Mouse (Mus musculus) liver, embryonic 11.5 days (tissue): ENCODE measurements at regions not wholly inside any gene's neighbourhood (a gene's known extent, or its start where the extent isn't known, plus 50 kb on each side); places are given as distances from the start of the nearest gene placed in this dataset.
A peak's percentile ranks its signal among the peaks of the same experiment; 100 is the strongest.

Experiments used
- ATAC-seq: fragments of 200-750 bp; cut with Nextera tagmentation; replicated peaks from 2 replicates; pipeline ENCODE4 v1.8.0; 2017; ENCODE audit warnings: moderate number of reproducible peaks, mild to moderate bottlenecking, moderate TSS enrichment, moderate library complexity; ENCODE audit not compliant: low FRiP score
- DNase-seq: peaks from one replicate; pipeline ENCODE4 v3.0.0-alpha.2; 2017; ENCODE audit warnings: low spot score
- H3K27ac ChIP-seq: fragments of 300-500 bp; sonication (generic); 2 replicates; pipeline ENCODE4 v1.5.1; 2014; ENCODE audit warnings: mild to moderate bottlenecking, low read depth, low read length, control low read depth
- H3K27me3 ChIP-seq: fragments of 300-500 bp; sonication (generic); replicated peaks from 2 replicates; pipeline ENCODE4 v1.6.1; 2014; ENCODE audit warnings: low read length, mixed read lengths; ENCODE audit not compliant: control insufficient read depth, insufficient read depth
- H3K36me3 ChIP-seq: fragments of 300-500 bp; sonication (generic); 2 replicates; pipeline ENCODE4 v1.6.1; 2014; ENCODE audit warnings: mild to moderate bottlenecking, low read length, moderate library complexity, mixed read lengths; ENCODE audit not compliant: control insufficient read depth, insufficient read depth
- H3K4me1 ChIP-seq: fragments of 300-500 bp; sonication (generic); replicated peaks from 2 replicates; pipeline ENCODE4 v1.6.1; 2014; ENCODE audit warnings: low read length, mixed read lengths; ENCODE audit not compliant: control insufficient read depth, insufficient read depth
- H3K4me2 ChIP-seq: fragments of 300-500 bp; sonication (generic); 2 replicates; pipeline ENCODE4 v1.6.1; 2014; ENCODE audit warnings: mild to moderate bottlenecking, control low read depth, moderate library complexity
- H3K4me3 ChIP-seq: fragments of 300-500 bp; sonication (generic); 2 replicates; pipeline ENCODE4 v1.5.1; 2014; ENCODE audit warnings: low read depth, low read length, control low read depth
- H3K9ac ChIP-seq: fragments of 300-500 bp; sonication (generic); 2 replicates; pipeline ENCODE4 v1.6.1; 2014; ENCODE audit warnings: low read depth, low read length, control low read depth
- H3K9me3 ChIP-seq: fragments of 300-500 bp; sonication (generic); 2 replicates; pipeline ENCODE4 v1.6.1; 2016; ENCODE audit warnings: low read length, inconsistent platforms, mixed read lengths; ENCODE audit not compliant: control insufficient read depth
- WGBS: fragments of 180-500 bp; shearing (Covaris S2); extraction: QIAGEN DNeasy Blood & Tissue Kit; methylation state at CpG from one replicate; pipeline ENCODE4 v1.1.7; 2014; 5-methylcytosine and 5-hydroxymethylcytosine counted together

GRCm38 (mm10) chr15:64618471-64618870, 199.0 kb upstream of the Gm21798 start:
- ATAC-seq = no peak
- H3K27me3 ChIP-seq = no peaks in the 10 kb centered on the region

GRCm38 (mm10) chr15:64621876-64622275, 195.6 kb upstream of the Gm21798 start:
- 77% methylated on average over 3 of the region's 3 CpGs for WGBS

More at GRCm38 (mm10) chr15:64618471-64618870, 199.0 kb upstream of the Gm21798 start:
- no peak for DNase-seq
- Histone ChIP-seq H3K4me2 (no peak overlapping the region), H3K9me3 (no peaks in the 10 kb centered on the region), H3K4me1 (no peaks in the 10 kb centered on the region), H3K9ac (no peak overlapping the region), H3K4me3 (no peak overlapping the region), H3K36me3 (no peaks in the 10 kb centered on the region), H3K27ac (no peak overlapping the region)
- WGBS = 74% methylated on average over 3 of the region's 3 CpGs

GRCm38 (mm10) chr15:64622591-64622990, 194.9 kb upstream of the Gm21798 start:
- H3K9ac ChIP-seq = no peak overlapping the region

More at GRCm38 (mm10) chr15:64621876-64622275, 195.6 kb upstream of the Gm21798 start:
- no peaks in the 10 kb centered on the region for H3K27me3 ChIP-seq
- H3K4me2 ChIP-seq = no peak overlapping the region
- H3K36me3 ChIP-seq = no peaks in the 10 kb centered on the region
- no peak for DNase-seq
- ATAC-seq = no peak
- H3K4me1 ChIP-seq = no peaks in the 10 kb centered on the region
- H3K4me3 ChIP-seq = no peak overlapping the region
- H3K9me3 ChIP-seq = no peaks in the 10 kb centered on the region
- no peak overlapping the region for H3K9ac ChIP-seq
- no peak overlapping the region for H3K27ac ChIP-seq

GRCm38 (mm10) chr15:64626359-64626758, 191.1 kb upstream of the Gm21798 start:
- H3K27ac ChIP-seq = no peak overlapping the region
- ATAC-seq = no peak
- WGBS = 79% methylated on average over 6 of the region's 6 CpGs
- no peak overlapping the region for H3K4me3 ChIP-seq
- DNase-seq = no peak
- no peaks in the 10 kb centered on the region for H3K9me3 ChIP-seq
- no peak overlapping the region for H3K9ac ChIP-seq
- no peaks in the 10 kb centered on the region for H3K36me3 ChIP-seq
- no peaks in the 10 kb centered on the region for H3K27me3 ChIP-seq
- H3K4me2 ChIP-seq = no peak overlapping the region
- H3K4me1 ChIP-seq = no peaks in the 10 kb centered on the region

More at GRCm38 (mm10) chr15:64622591-64622990, 194.9 kb upstream of the Gm21798 start:
- Histone ChIP-seq H3K27ac (no peak overlapping the region), H3K9me3 (no peaks in the 10 kb centered on the region), H3K4me3 (no peak overlapping the region), H3K27me3 (no peaks in the 10 kb centered on the region), H3K36me3 (no peaks in the 10 kb centered on the region), H3K4me2 (no peak overlapping the region), H3K4me1 (no peaks in the 10 kb centered on the region)
- DNase-seq (no peak), ATAC-seq (no peak)
- WGBS = 68% methylated on average over 4 of the region's 4 CpGs

GRCm38 (mm10) chr15:64627258-64627657, 190.2 kb upstream of the Gm21798 start:
- Histone ChIP-seq H3K4me2 (peak overlapping the region; percentile 7; the same call in 1 of the 2 replicates), H3K4me3 (no peak overlapping the region), H3K36me3 (no peaks in the 10 kb centered on the region), H3K4me1 (no peaks in the 10 kb centered on the region), H3K27ac (no peak overlapping the region), H3K27me3 (no peaks in the 10 kb centered on the region), H3K9me3 (no peaks in the 10 kb centered on the region), H3K9ac (no peak overlapping the region)
- 24% methylated on average over 9 of the region's 9 CpGs for WGBS
- ATAC-seq (no peak), DNase-seq (peak; percentile 51)
